Mouse (Mus musculus): ENCODE measurements around the gene Kras.

Gene Kras

GRCm38 (mm10) chr6:145187093-145188088 lies 62.6 kb downstream of the Kras start:
- DNase-seq (ENCODE audit: low spot score): peak; percentile 83

DNA sequence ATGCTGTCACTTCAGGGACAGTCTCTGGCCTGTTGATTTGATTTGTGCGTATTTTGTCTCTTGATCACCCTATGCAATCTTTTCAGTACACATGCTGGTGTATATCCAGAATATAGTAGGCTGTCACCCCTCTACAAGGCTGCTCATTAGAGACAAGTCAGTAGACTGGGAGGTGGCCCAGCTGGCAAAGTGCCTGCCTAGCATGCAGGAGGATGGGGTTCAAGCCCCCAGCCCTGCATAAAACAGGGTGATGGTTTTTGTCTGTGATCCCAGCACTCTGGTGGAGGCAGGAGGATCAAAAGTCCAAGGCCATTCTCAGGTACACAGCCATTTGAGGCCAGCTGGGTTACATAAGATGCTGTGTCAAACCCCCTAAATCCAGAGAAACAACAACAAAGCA lies 63.9 kb downstream of the Kras start:
- no peak for DNase-seq (ENCODE audit: low spot score)

DNA sequence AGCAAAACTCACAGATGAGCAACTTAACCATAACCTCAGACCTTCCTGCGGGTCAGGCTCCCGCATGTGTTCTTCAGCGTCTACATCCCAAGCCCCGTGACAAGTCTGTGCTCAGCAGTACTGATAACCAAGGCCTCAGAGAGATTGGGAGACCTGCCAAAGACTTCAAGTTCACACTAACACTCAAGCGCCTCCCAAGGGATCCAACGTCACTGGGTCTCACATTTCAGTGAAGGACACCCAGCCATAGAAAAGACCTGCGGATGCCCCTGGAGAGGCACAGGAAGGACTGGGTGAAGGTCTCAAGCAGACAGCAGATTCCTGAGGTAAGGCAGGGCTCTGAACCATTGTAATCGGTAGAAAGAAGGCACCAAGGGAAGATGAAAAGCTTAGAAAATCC lies 68.0 kb downstream of the Kras start:
- no peak for DNase-seq (ENCODE audit: low spot score)

GRCm38 (mm10) chr6:145179665-145180064 lies 70.4 kb downstream of the Kras start:
- peak; percentile 66 for DNase-seq (ENCODE audit: low spot score)

- DNase-seq (ENCODE audit: low spot score): no peak
Measured at GRCm38 (mm10) chr6:145176474-145176873, 73.6 kb downstream of the Kras start.

DNA sequence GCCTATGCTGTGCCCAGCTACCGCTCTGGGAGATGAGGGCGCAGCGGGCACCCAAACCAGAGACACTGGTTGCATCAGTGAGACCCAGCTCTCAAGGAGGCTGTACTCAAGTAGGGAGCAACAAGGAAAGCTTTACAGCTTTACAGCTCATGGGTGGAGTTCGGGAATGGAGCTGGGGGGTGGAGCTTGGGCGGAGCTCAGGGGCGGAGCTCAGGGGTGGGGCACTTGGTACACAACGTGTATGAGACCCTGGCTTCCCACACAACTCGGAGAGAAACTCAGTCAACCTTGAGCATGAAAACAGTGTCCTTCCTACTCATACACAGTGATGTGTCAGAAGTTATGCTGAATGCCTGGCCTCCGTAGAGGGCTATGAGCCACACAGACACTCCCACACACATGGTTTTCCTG lies 74.5 kb downstream of the Kras start:
- no peak for DNase-seq (ENCODE audit: low spot score)

DNA sequence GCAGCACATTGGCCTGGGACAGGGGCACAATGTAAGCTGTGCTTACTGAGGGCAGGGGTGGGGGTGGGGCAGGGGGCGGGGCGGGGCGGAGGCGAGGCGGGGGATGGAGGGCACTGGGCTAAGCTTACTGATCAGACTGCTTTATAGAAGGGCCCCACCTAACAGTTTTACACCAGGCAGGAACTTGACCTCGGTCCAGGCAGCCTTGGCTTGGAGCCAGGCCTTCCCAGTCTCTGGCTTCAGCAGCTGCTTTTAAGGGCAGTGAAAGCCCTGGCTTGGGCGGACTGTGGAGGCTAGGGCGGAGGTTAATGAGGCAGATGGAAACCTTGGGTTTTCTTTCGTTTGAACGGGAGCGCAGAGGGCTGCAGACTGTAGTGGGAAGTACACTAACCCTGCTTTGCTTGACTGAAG lies 76.3 kb downstream of the Kras start:
- DNase-seq (ENCODE audit: low spot score): no peak

- no peak for DNase-seq (ENCODE audit: low spot score)
Measured at GRCm38 (mm10) chr6:145171892-145172606, 78.0 kb downstream of the Kras start.

Measured in T-cell, adult 2 months (primary cell).